In the genomic region with DNA sequence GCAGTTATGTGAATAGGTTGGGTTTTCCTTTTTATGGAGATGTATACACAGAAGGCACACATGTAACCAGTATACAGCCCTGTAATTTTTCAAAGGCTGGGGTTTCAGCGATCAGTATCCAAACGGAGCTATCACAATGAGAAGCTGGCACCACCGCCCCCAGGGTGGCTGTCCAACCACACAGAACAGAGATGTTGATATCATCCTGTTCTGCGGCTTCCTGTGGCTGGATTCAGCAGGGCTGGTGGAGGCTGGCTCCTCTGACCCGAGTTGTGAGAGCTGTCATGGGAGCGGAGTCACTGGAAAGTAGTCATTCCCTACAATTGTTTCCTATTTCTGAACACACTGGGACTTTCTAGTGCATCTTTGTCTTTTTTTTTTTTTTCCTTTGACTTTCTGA, we compare ENCODE assay signal across 11 mouse cellular contexts. TPM values are rescaled to one million over a fixed set of nuclear protein-coding genes. Genes with fewer than 3 reads are reported as not detected.
DNase-seq lines count a peak whose midpoint lies in the region; ATAC-seq and TF ChIP-seq lines count a peak whose summit lies in the region.
"Had no signal": no experiment of that assay in that cellular context is flagged by ENCODE, and none has a peak within 500 bp of the region (broad histone marks: within the 10 kb centered on the region; RNA-seq: fewer than 3 reads in every experiment).

No protein-coding gene starts in this region.

- H3K4me2 ChIP-seq in hindbrain, postnatal 0 days (ENCODE audit: low read depth, low read length), result no peak overlapping the region
- peak overlapping the region; percentile 13; the same call in 1 of the 2 replicates for H3K4me2 ChIP-seq in midbrain, embryonic 12.5 days (replicated peaks)
- H3K4me2 ChIP-seq: lung, embryonic 14.5 days had no signal

- H3K9ac ChIP-seq in hindbrain, postnatal 0 days (replicated peaks; ENCODE audit: low read length), result no peak overlapping the region
- H3K9ac ChIP-seq in midbrain, embryonic 12.5 days (replicated peaks), result no peak overlapping the region
- H3K9ac ChIP-seq: lung, embryonic 14.5 days had no signal

- no peaks in the 10 kb centered on the region for H3K36me3 ChIP-seq in hindbrain, embryonic 10.5 days
- no peaks in the 10 kb centered on the region for H3K36me3 ChIP-seq in hindbrain, postnatal 0 days (ENCODE audit: insufficient read depth, low read length)
- H3K36me3 ChIP-seq in midbrain, embryonic 12.5 days, result no peaks in the 10 kb centered on the region
- no peaks in the 10 kb centered on the region for H3K36me3 ChIP-seq in limb, embryonic 10.5 days

- peak overlapping the region; percentile 67; the same call in 1 of the 2 replicates for H3K27ac ChIP-seq in hindbrain, embryonic 10.5 days
- no peak overlapping the region for H3K27ac ChIP-seq in hindbrain, postnatal 0 days
- H3K27ac ChIP-seq in midbrain, embryonic 12.5 days (replicated peaks), result no peak overlapping the region
- H3K27ac ChIP-seq in limb, embryonic 10.5 days, result no peak overlapping the region

- no peak for ATAC-seq in hindbrain, postnatal 0 days
- peak; percentile 50 for ATAC-seq in CD4-positive, CD25-positive, alpha-beta regulatory T cell, adult 4 months
- ATAC-seq in midbrain, embryonic 12.5 days (ENCODE audit: low FRiP score, low read depth), result no peak

- H3K4me3 ChIP-seq in hindbrain, embryonic 10.5 days, result peak overlapping the region; percentile 30
- H3K4me3 ChIP-seq in hindbrain, postnatal 0 days (ENCODE audit: low read length), result no peak overlapping the region
- no peak overlapping the region for H3K4me3 ChIP-seq in midbrain, embryonic 12.5 days
- no peak overlapping the region for H3K4me3 ChIP-seq in limb, embryonic 10.5 days

- H3K4me1 ChIP-seq in hindbrain, embryonic 10.5 days (replicated peaks), result peaks cover 34% of the 10 kb centered on the region
- peaks cover 6% of the 10 kb centered on the region; the same call in 1 of the 2 replicates for H3K4me1 ChIP-seq in hindbrain, postnatal 0 days (ENCODE audit: insufficient read depth, low read length)
- peaks cover 18% of the 10 kb centered on the region for H3K4me1 ChIP-seq in midbrain, embryonic 12.5 days
- H3K4me1 ChIP-seq in limb, embryonic 10.5 days, result peaks cover 22% of the 10 kb centered on the region

- WGBS in hindbrain, embryonic 10.5 days, result 25% methylated on average over 6 of the region's 6 CpGs
- 17% methylated on average over 6 of the region's 6 CpGs for WGBS in hindbrain, postnatal 0 days
- 24% methylated on average over 6 of the region's 6 CpGs for WGBS in midbrain, embryonic 12.5 days
- WGBS in limb, embryonic 10.5 days, result 37% methylated on average over 6 of the region's 6 CpGs

- peaks cover 28% of the 10 kb centered on the region for H3K27me3 ChIP-seq in hindbrain, embryonic 10.5 days (ENCODE audit: insufficient read depth, poor library complexity, severe bottlenecking)
- H3K27me3 ChIP-seq in hindbrain, postnatal 0 days (ENCODE audit: insufficient read depth, low read length), result no peaks in the 10 kb centered on the region
- H3K27me3 ChIP-seq in midbrain, embryonic 12.5 days, result peaks cover 38% of the 10 kb centered on the region
- H3K27me3 ChIP-seq in limb, embryonic 10.5 days (ENCODE audit: low read depth, poor library complexity, severe bottlenecking), result 0 out of 2 replicates have a peak, but pooled peaks cover 4% of the 10 kb centered on the region

- no peak for TF ChIP-seq CTCF in hindbrain, postnatal 0 days (IDR thresholded peaks at IDR 0.05; ENCODE audit: low read depth)

- H3K9me3 ChIP-seq in hindbrain, embryonic 10.5 days, result no peaks in the 10 kb centered on the region
- no peaks in the 10 kb centered on the region for H3K9me3 ChIP-seq in hindbrain, postnatal 0 days (ENCODE audit: low read length)
- H3K9me3 ChIP-seq in midbrain, embryonic 12.5 days, result no peaks in the 10 kb centered on the region
- H3K9me3 ChIP-seq in limb, embryonic 10.5 days (replicated peaks), result no peaks in the 10 kb centered on the region

- no peak for DNase-seq in hindbrain, embryonic 10.5 days (ENCODE audit: low spot score)
- DNase-seq in hindbrain, postnatal 0 days (ENCODE audit: low spot score), result no peak
- peak; percentile 53 for DNase-seq in brain, adult 2 months (ENCODE audit: low read depth, low spot score)
- DNase-seq in limb, embryonic 10.5 days (ENCODE audit: low spot score), result no peak
- no peak for DNase-seq in urinary bladder, postnatal 36 days (ENCODE audit: low spot score in 2 of 2)

RNA-seq across cellular contexts. Expression of gene Kndc1, which starts 10.8 kb away (rescaled TPM):
- 0.58 and 1.0 TPM in 2 replicates for polyA plus RNA-seq in hindbrain, embryonic 10.5 days (2016; fragmentation: Nextera tagmentation; extraction: Ambion mirVana)
- total RNA-seq in hindbrain, postnatal 0 days (2014; rRNA removed), result 53.6 and 63.1 TPM in 2 replicates
- 12.7 and 12.8 TPM in 2 replicates for polyA plus RNA-seq in hindbrain, postnatal 0 days (2015; fragmentation: Nextera tagmentation; extraction: Ambion mirVana)
- polyA plus RNA-seq in CD4-positive, CD25-positive, alpha-beta regulatory T cell, adult 4 months (2017; shearing (Covaris generic)), result under 1 TPM; 0.44 to 0.58 TPM
- 1.2 and 1.5 TPM in 2 replicates for polyA plus RNA-seq in midbrain, embryonic 12.5 days (2016; fragmentation: Nextera tagmentation; extraction: Ambion mirVana)
- polyA plus RNA-seq in limb, embryonic 10.5 days (2016; fragmentation: Nextera tagmentation; extraction: Ambion mirVana), result not detected in 2 replicates
- total RNA-seq: heart, postnatal 36 days had no signal

RNA-seq across cellular contexts. Expression of gene Utf1, which starts 38.3 kb away (rescaled TPM):
- polyA plus RNA-seq in hindbrain, embryonic 10.5 days (2016; fragmentation: Nextera tagmentation; extraction: Ambion mirVana), result not detected in 2 replicates
- total RNA-seq in hindbrain, postnatal 0 days (2014; rRNA removed), result not detected in 2 replicates
- not detected in 2 replicates for polyA plus RNA-seq in hindbrain, postnatal 0 days (2015; fragmentation: Nextera tagmentation; extraction: Ambion mirVana)
- polyA plus RNA-seq in CD4-positive, CD25-positive, alpha-beta regulatory T cell, adult 4 months (2017; shearing (Covaris generic)), result 1 to 10 TPM; 3.7 to 6.1 TPM
- not detected in 2 replicates for polyA plus RNA-seq in midbrain, embryonic 12.5 days (2016; fragmentation: Nextera tagmentation; extraction: Ambion mirVana)
- polyA plus RNA-seq in limb, embryonic 10.5 days (2016; fragmentation: Nextera tagmentation; extraction: Ambion mirVana), result 0.38 and 0.64 TPM in 2 replicates
- total RNA-seq: gastrocnemius, adult 8-10 months; heart, postnatal 36 days; left cerebral cortex, postnatal 4 days had no signal
